Mouse (Mus musculus) erythroblast, adult 5-6 weeks (primary cell): ENCODE results near the gene Zup1. TPM values are rescaled to one million over a fixed set of nuclear protein-coding genes. Genes with fewer than 3 reads are reported as not detected.
"Not testable (repeated sequence)": the region's sequence is repeated elsewhere in the genome, so short reads cannot be mapped to it uniquely, and the experiment has no call there.

Experiments used
- ATAC-seq: replicated peaks from 2 replicates; pipeline ENCODE4 v1.8.0; 2016; ENCODE audit warnings: moderate number of reproducible peaks, mild to moderate bottlenecking, moderate TSS enrichment, inconsistent platforms; ENCODE audit not compliant: poor library complexity, low FRiP score, severe bottlenecking
- total RNA-seq, 2 experiments: library from RNA; stranded (forward) in 1 of 2; stranded (reverse) in 1 of 2; fragments of 150-400 nt in 1 of 2; fragments of 200-764, 138-1000 nt in 1 of 2; gene quantifications; 2 replicates each; pipeline versions ENCODE4 v1.2.3 to v1.2.4; 2015 to 2017; ENCODE audit warnings: low replicate concordance in 2 of 2

Gene Zup1
- total RNA-seq (2015; ENCODE audit: low replicate concordance) = 38.9 and 73.4 TPM in 2 replicates
- 43.5 and 53.0 TPM in 2 replicates for total RNA-seq (2017; ENCODE audit: low replicate concordance)

DNA sequence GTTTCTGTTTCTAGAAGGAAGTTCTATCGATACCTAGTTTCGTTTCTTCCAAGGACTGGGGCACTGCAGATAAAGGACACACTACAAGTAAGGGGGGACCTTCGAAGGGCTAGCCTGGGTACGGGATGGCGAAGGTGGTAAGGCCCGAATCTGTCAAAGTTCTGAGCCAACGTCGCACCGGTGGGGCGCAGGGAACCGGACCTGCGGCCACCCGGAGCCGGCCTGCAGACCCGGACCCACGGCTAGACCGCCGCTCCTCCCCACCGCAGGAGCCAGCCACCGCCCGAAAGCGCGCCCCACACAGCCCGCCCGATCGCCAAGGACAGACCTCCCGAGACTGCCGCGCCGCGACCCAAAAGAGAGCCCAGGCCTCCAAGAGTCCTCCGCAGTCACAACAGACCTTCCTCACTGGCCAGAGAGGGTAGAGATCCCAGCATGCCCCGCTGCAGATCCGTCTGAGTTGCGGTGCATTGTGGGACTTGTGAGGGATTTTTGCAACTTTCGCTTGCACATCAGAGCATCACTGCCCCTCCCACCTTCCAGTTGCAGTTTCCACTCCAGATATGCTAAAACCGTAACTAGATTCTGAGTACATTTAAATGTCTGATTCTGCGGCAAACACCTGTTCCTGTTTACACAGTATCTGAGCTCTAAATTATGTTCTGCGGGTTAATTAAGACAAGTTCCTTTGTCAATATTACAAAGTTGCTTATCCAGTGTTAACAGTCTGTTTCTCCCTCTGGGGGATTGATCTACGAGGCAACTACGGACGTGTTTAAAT lies at the start of gene Zup1:
Gene Zup1 (minus strand): TSS at position 467 of the 781 bp plus-strand sequence.
- peak; percentile 98 for ATAC-seq

GRCm38 (mm10) chr10:33998397-33998796 lies 47.3 kb upstream of the Zup1 start:
- ATAC-seq = no peak

DNA sequence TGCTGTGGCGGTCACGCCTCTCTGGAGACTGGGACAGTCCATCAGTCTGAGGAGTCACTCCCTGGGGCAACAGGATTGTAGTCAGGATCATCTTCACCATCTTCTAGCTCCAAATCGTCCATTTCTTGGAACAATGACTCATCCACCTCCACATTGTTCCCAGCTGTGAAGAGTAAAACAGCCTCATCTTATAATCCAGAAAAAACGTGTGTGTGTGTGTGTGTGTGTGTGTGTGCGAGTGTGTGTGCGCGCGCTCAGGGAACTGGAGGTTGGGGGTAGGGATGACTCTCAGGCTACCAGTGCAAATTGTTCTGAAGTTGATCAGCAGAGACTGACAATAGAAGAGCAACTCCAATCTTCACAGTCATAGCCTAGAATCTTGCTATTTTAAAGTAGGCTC lies 45.6 kb upstream of the Zup1 start:
- ATAC-seq = not testable (repeated sequence)

DNA sequence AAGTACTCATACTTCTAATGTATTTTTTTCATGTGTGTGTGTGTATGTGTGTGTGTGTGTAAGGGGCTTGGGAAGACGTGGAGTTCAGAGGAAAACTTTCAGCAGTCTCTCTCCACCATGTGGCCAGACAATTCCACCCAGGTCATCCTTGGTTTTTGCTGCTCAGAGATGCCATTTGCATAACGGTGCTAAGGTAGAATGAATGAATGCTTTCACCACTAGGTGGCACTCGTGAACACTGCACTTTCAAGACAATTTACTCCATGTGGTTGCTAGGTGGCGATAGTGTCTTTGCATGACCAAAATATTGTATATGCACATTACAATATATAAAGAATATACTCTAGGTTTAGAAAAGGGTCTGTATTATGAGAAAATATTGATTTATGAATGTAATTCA lies 35.7 kb upstream of the Zup1 start:
- peak; percentile 94 for ATAC-seq

- ATAC-seq = no peak
Observed at GRCm38 (mm10) chr10:33974781-33975494, 23.9 kb upstream of the Zup1 start.

DNA sequence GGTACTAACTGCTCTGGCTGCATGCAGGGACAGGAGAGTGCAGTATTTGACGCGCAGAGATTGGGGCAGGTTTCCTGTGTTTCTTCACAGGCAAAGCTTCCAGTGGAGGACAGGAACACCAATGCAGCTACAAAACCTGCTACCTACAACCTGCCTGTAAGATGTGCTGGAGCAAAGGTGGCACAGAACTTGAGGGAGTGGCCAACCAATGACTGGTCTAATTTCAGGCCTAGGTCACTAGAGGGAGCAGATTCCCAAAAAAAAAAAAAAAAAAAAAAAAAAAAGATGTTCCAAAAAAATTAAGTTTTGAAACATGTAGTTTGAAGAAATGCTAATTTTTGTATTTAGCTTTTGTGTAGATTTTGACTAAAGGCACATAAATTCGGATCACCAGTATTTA lies 1.4 kb upstream of the Zup1 start:
- ATAC-seq = no peak

GRCm38 (mm10) chr10:33946336-33946735 lies 4.7 kb downstream of the Zup1 start:
- ATAC-seq = no peak

DNA sequence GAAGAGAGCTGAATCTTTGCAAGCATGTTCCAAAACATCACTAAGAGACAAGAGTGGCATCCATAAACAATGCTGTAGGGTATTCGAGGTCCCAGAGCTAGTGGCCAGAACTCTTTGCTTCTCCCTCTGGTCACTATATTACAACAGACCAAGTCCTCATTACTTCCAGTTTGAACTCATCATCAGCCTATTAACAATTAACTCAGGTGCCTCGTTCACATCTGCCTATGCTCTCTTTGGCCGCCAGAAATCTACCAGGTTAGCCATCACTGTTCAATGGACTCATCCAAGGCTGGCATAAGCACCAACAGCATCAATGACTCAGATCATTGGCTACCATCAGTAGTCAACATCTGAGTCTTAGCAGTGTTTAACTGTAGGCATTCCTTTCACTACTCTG lies 5.7 kb downstream of the Zup1 start:
- ATAC-seq = no peak

GRCm38 (mm10) chr10:33940702-33941101 lies 10.4 kb downstream of the Zup1 start:
- no peak for ATAC-seq

DNA sequence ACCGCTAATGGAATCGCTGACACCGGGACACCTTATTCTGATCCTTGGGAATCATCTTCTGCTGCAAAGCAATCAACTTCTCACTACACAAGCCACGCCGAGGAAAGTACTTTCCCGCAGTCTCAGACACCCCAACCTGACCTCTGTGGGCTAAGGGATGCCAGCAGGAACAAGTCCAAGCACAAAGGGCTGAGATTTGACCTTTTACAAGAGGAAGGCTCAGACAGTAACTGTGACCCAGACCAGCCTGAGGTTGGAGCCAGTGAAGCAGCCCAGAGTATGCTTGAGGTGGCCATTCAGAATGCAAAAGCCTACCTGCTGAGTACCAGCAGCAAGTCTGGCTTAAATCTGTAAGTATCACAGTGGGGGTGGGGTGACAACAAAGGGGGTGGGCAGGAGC lies 45.6 kb downstream of the Zup1 start:
- no peak for ATAC-seq

DNA sequence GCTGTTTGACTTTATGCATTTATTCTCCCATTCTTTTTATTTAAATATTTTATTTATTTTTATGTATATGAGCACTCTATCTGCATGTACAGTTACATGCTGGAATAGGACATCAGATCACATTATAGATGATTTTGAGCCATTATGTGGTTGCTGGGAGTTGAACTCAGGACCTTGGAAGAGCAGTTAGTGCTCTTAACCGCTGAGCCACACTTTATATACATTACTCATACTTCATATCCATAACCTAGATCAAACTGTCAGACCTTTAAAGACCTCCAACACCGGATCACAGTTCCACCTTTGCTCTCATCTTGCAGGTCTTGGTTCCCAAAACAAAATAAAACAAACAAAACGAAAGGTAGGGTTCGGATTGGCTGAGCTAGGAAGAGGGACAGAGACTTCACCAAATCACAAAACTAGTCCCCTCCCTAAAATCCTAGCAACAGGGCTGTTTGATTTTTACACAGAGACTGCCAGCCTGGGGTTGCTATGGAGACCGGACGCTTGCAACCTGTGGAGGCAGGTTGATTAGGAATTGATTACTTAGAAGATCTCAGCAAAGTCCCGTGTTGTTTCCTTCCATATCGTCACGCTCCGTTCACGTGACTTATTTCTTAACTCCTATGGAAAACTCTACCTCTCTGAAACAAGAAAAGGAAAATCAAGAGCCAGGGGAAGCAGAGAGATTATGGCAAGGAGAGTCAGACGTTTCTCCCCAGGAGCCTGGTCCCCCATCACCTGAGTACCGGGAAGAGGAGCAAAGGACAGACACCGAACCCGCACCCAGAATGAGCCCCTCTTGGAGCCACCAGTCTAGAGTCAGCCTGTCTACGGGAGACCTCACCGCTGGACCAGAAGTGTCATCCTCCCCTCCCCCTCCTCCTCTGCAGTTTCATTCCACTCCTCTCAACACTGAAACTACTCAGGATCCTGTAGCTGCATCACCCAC lies 46.3 kb downstream of the Zup1 start, which contains the start of gene Rsph4a:
Gene Rsph4a (plus strand): TSS at position 582 of the 952 bp plus-strand sequence.
- no peak for ATAC-seq

DNA sequence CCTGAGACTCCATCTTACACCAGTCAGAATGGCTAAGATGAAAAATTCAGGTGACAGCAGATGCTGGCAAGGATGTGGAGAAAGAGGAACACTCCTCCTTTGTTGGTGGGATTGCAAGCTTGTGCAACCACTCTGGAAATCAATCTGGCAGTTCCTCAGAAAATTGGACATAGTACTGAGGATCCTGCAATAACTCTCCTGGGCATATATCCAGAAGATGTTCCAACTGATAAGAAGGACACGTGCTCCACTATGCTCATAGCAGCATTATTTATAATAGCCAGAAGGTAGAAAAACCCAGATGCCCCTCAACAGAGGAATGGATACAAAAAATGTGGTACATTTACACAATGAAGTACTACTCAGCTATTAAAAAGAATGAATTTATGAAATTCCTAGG lies 49.5 kb downstream of the Zup1 start:
- ATAC-seq = not testable (repeated sequence)

DNA sequence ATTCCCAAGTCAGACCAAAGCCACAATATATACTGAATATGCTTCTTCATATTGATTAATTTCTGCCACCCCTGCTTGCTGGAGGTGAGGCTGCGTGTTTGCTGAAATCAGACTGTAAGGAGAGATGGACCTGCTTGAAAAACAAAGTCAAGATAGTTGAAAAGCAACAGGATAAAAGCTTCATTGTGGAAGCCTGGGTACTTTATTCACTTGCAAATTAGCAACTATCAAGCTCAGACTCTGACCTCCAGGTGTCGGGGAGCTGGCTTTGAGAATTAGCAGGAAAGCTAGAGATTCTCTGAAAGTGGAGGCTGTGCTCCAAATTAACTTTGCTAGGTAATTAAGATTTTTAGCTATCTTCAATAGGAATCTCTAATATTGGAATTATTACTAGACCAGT lies 68.7 kb downstream of the Zup1 start:
- not testable (repeated sequence) for ATAC-seq

GRCm38 (mm10) chr10:33872672-33873398 lies 78.2 kb downstream of the Zup1 start:
- no peak for ATAC-seq

DNA sequence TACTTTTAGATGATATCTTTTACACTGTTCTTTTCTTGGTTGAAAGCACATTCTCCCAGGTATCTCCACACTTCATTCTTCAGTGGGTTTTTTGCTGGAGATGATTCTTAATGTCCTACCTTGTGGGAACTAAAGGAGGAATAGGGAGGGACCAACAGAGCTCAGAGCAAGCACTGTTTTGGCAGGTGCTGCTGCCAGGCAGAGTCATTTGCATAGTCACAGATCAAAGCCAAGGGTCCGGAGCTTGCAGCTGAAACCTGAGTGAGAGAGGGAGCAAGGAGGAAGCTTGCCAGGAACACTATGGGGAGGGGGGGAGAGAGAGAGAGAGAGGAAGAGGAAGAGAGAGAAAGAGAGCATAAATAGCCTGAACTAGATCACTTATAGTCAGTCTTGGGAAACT lies 80.6 kb downstream of the Zup1 start:
- ATAC-seq = no peak
